Mouse (Mus musculus) stomach, postnatal 0 days (tissue): ENCODE results near the gene Coa5.

ENCODE experiments used
- CTCF ChIP-seq: IDR thresholded peaks from 2 replicates; pipeline ENCODE4 v1.5.1; 2016; ENCODE audit warnings: antibody characterized with exemption, low read depth, mild to moderate bottlenecking, moderate library complexity
- EP300 ChIP-seq: optimal IDR thresholded peaks from 2 replicates; pipeline ENCODE3; 2016; ENCODE audit warnings: antibody characterized with exemption

- TF ChIP-seq CTCF (no peak), EP300 (no peak)
These were observed 13.2 kb upstream of the Coa5 start for GRCm38 (mm10) chr1:37442848-37443835.
